Mouse (Mus musculus) gastrocnemius, adult 2 months (tissue): ENCODE data around the gene Vps35l. TPM values are rescaled to one million over a fixed set of nuclear protein-coding genes. Genes with fewer than 3 reads are reported as not detected.

Experiments
- DNase-seq: peaks from one replicate; pipeline ENCODE4 v3.0.0; 2022
- H3K27ac ChIP-seq: fragments of 200-600 bp; 2 replicates; pipeline ENCODE4 v1.8.1; 2022; ENCODE audit warnings: mild to moderate bottlenecking
- H3K4me3 ChIP-seq: fragments of 200-600 bp; 2 replicates; pipeline ENCODE4 v1.8.1; 2022; ENCODE audit warnings: mild to moderate bottlenecking, moderate library complexity
- CTCF ChIP-seq: fragments of 200-600 bp; IDR thresholded peaks from 2 replicates; pipeline ENCODE4 v1.8.1; 2022; ENCODE audit warnings: antibody characterized with exemption, mild to moderate bottlenecking, moderate library complexity
- intact Hi-C: fragments of 180-260 bp; cut with DNase I; formaldehyde crosslinking; loops from one replicate; pipeline ENCODE4 v1.15.1; 2025
- total RNA-seq, 2 experiments: library from RNA; stranded (reverse); gene quantifications; 2 replicates each; pipeline ENCODE4 v1.2.3; 2021

Gene Vps35l
- total RNA-seq, 2 experiments from 2014 or later, result 18.3 to 19.2 TPM

- no peak for DNase-seq
- intact Hi-C loops, result no loop called here
- no peak overlapping the region for H3K27ac ChIP-seq
- TF ChIP-seq CTCF, result no peak
- H3K4me3 ChIP-seq, result no peak overlapping the region
Observed at GRCm38 (mm10) chr7:118846329-118846728, 106.3 kb downstream of the Vps35l start.

GRCm38 (mm10) chr7:118848796-118849195, 108.8 kb downstream of the Vps35l start:
- H3K27ac ChIP-seq, result no peak overlapping the region
- intact Hi-C loops, result no loop called here
- TF ChIP-seq CTCF, result no peak
- no peak overlapping the region for H3K4me3 ChIP-seq
- DNase-seq, result no peak

- no peak overlapping the region for H3K27ac ChIP-seq
- intact Hi-C loops, result loop anchor here (10.0 kb wide), 1 partner anchor 85 kb away; no protein-coding TSS in a partner anchor
- TF ChIP-seq CTCF, result no peak
Observed at GRCm38 (mm10) chr7:118849543-118850250, 109.7 kb downstream of the Vps35l start.

GRCm38 (mm10) chr7:118850676-118851290, 110.8 kb downstream of the Vps35l start:
- Histone ChIP-seq H3K4me3 (no peak overlapping the region), H3K27ac (0 out of 2 replicates have a peak overlapping the region, but pooled peaks have one; percentile 8)
- intact Hi-C loops, result loop anchor here (10.0 kb wide), 1 partner anchor 86 kb away; no protein-coding TSS in a partner anchor
- peak; percentile 54 for DNase-seq
- no peak for TF ChIP-seq CTCF

More at GRCm38 (mm10) chr7:118849543-118850250, 109.7 kb downstream of the Vps35l start:
- no peak overlapping the region for H3K4me3 ChIP-seq
- no peak for DNase-seq

GRCm38 (mm10) chr7:118851571-118851970, 111.5 kb downstream of the Vps35l start:
- no peak for TF ChIP-seq CTCF
- Histone ChIP-seq H3K4me3 (no peak overlapping the region), H3K27ac (no peak overlapping the region)
- intact Hi-C loops, result loop anchor here (10.0 kb wide), 1 partner anchor 87 kb away; no protein-coding TSS in a partner anchor
- peak; percentile 45 for DNase-seq

GRCm38 (mm10) chr7:118852611-118853010, 112.6 kb downstream of the Vps35l start:
- H3K4me3 ChIP-seq, result no peak overlapping the region
- H3K27ac ChIP-seq, result peak overlapping the region; percentile 20; the same call in 1 of the 2 replicates
- no peak for TF ChIP-seq CTCF
- intact Hi-C loops, result loop anchor here (10.0 kb wide), 1 partner anchor 88 kb away; no protein-coding TSS in a partner anchor
- no peak for DNase-seq

- Histone ChIP-seq H3K27ac (peak overlapping the region; percentile 91), H3K4me3 (peak overlapping the region; percentile 98)
- DNase-seq, result no peak
- no peak for TF ChIP-seq CTCF
- intact Hi-C loops, result loop anchor here (1.0 to 10.0 kb wide), 3 partner anchors 53 to 142 kb away; no protein-coding TSS in a partner anchor
Observed at GRCm38 (mm10) chr7:118854606-118855005, 114.6 kb downstream of the Vps35l start.

- H3K4me3 ChIP-seq, result peak within 1 kb of the TSS; percentile 98
- H3K27ac ChIP-seq, result peak within 1 kb of the TSS; percentile 91
- TF ChIP-seq CTCF, result no peak
- DNase-seq, result peak; percentile 96
- intact Hi-C loops, result loop anchor here (1.0 to 10.0 kb wide), 3 partner anchors 52 to 141 kb away; no protein-coding TSS in a partner anchor
Observed at GRCm38 (mm10) chr7:118855171-118855876, 115.3 kb downstream of the Vps35l start, which contains the start of gene Iqck. TSS of gene Iqck (plus strand) at chr7:118855752.

- no peak for DNase-seq
- TF ChIP-seq CTCF, result no peak
- intact Hi-C loops, result loop anchor here (1.0 to 10.0 kb wide), 3 partner anchors 51 to 140 kb away; no protein-coding TSS in a partner anchor
- Histone ChIP-seq H3K4me3 (peak within 1 kb of the TSS; percentile 98), H3K27ac (peak within 1 kb of the TSS; percentile 91)
Observed at GRCm38 (mm10) chr7:118855877-118856304, 115.9 kb downstream of the Vps35l start, which contains the start of gene Knop1. TSS of gene Knop1 (minus strand) at chr7:118856254.

GRCm38 (mm10) chr7:118858640-118859039, 118.6 kb downstream of the Vps35l start:
- no peak for DNase-seq
- Histone ChIP-seq H3K27ac (no peak overlapping the region), H3K4me3 (no peak overlapping the region)
- intact Hi-C loops, result loop anchor here (5.0 to 10.0 kb wide), 2 partner anchors 49 to 94 kb away; no protein-coding TSS in a partner anchor
- no peak for TF ChIP-seq CTCF

- intact Hi-C loops, result no loop called here
- Histone ChIP-seq H3K4me3 (no peak overlapping the region), H3K27ac (no peak overlapping the region)
- no peak for TF ChIP-seq CTCF
- DNase-seq, result no peak
Observed at GRCm38 (mm10) chr7:118865362-118865761, 125.3 kb downstream of the Vps35l start.

- intact Hi-C loops, result no loop called here
- Histone ChIP-seq H3K27ac (no peak overlapping the region), H3K4me3 (no peak overlapping the region)
- peak; percentile 15; the same call in 1 of the 2 replicates for TF ChIP-seq CTCF
- no peak for DNase-seq
Observed at GRCm38 (mm10) chr7:118879466-118880029, 139.5 kb downstream of the Vps35l start.
